Mouse (Mus musculus) stomach, embryonic 14.5 days (tissue): ENCODE measurements at regions not wholly inside any gene's neighbourhood (a gene's known extent, or its start where the extent isn't known, plus 50 kb on each side); places are given as distances from the start of the nearest gene placed in this dataset.

ENCODE experiments used
- ATAC-seq: fragments of 200-750 bp; cut with Nextera tagmentation; 2 replicates; pipeline ENCODE4 v1.8.0; 2017; ENCODE audit warnings: low read depth, moderate TSS enrichment; ENCODE audit not compliant: insufficient number of reproducible peaks, insufficient read depth, low FRiP score
- H3K27ac ChIP-seq: fragments of 300-500 bp; sonication (generic); 2 replicates; pipeline ENCODE4 v1.5.1; 2014; ENCODE audit warnings: mild to moderate bottlenecking, low read length, moderate library complexity, mixed read lengths
- H3K27me3 ChIP-seq: fragments of 300-500 bp; sonication (generic); 2 replicates; pipeline ENCODE4 v1.6.1; 2014; ENCODE audit warnings: low read length, control low read depth, mixed read lengths; ENCODE audit not compliant: control insufficient read depth, insufficient read depth
- H3K36me3 ChIP-seq: fragments of 300-500 bp; sonication (generic); 2 replicates; pipeline ENCODE4 v1.6.1; 2014; ENCODE audit warnings: mild to moderate bottlenecking, control low read depth, low read length, moderate library complexity, mixed read lengths; ENCODE audit not compliant: control insufficient read depth, insufficient read depth
- H3K4me1 ChIP-seq: fragments of 300-500 bp; sonication (generic); 2 replicates; pipeline ENCODE4 v1.6.1; 2014; ENCODE audit warnings: low read length, control low read depth, mixed read lengths; ENCODE audit not compliant: control insufficient read depth, insufficient read depth
- H3K4me2 ChIP-seq: fragments of 300-500 bp; sonication (generic); replicated peaks from 2 replicates; pipeline ENCODE4 v1.6.1; 2014; ENCODE audit warnings: low read depth, low read length, control low read depth
- H3K4me3 ChIP-seq: fragments of 300-500 bp; sonication (generic); 2 replicates; pipeline ENCODE4 v1.5.1; 2014; ENCODE audit warnings: low read depth, low read length, control low read depth
- H3K9ac ChIP-seq: fragments of 300-500 bp; sonication (generic); replicated peaks from 2 replicates; pipeline ENCODE4 v1.6.1; 2014; ENCODE audit warnings: low read depth, mild to moderate bottlenecking, control low read depth, low read length, moderate library complexity, mixed read lengths
- H3K9me3 ChIP-seq: fragments of 300-500 bp; sonication (generic); 2 replicates; pipeline ENCODE4 v1.6.1; 2016; ENCODE audit warnings: low read depth, low read length, control low read depth; ENCODE audit not compliant: control insufficient read depth
- WGBS: fragments of 180-500 bp; shearing (Covaris S2); extraction: QIAGEN DNeasy Blood & Tissue Kit; methylation state at CpG from one replicate; pipeline ENCODE4 v1.1.7; 2014; 5-methylcytosine and 5-hydroxymethylcytosine counted together

- peaks cover under 1% of the 10 kb centered on the region; the same call in 1 of the 2 replicates for H3K4me1 ChIP-seq
- no peak overlapping the region for H3K27ac ChIP-seq
- WGBS: 83% methylated on average over 7 of the region's 7 CpGs
- H3K27me3 ChIP-seq: no peaks in the 10 kb centered on the region
- no peak overlapping the region for H3K4me2 ChIP-seq
- no peak overlapping the region for H3K9ac ChIP-seq
- no peaks in the 10 kb centered on the region for H3K9me3 ChIP-seq
- H3K4me3 ChIP-seq: no peak overlapping the region
- no peak for ATAC-seq
- no peaks in the 10 kb centered on the region for H3K36me3 ChIP-seq
Measured at GRCm38 (mm10) chr5:52249804-52250203, 59.5 kb upstream of the Dhx15 start.

GRCm38 (mm10) chr5:52243931-52244330, 53.6 kb upstream of the Dhx15 start:
- ATAC-seq: no peak
- Histone ChIP-seq H3K27ac (no peak overlapping the region), H3K4me1 (no peaks in the 10 kb centered on the region; the same call in 1 of the 2 replicates), H3K9ac (no peak overlapping the region), H3K36me3 (no peaks in the 10 kb centered on the region), H3K9me3 (no peaks in the 10 kb centered on the region), H3K27me3 (no peaks in the 10 kb centered on the region), H3K4me3 (no peak overlapping the region), H3K4me2 (no peak overlapping the region)
- 65% methylated on average over 4 of the region's 4 CpGs for WGBS

- 47% methylated on average over 2 of the region's 2 CpGs for WGBS
- no peak overlapping the region for H3K4me3 ChIP-seq
- H3K27me3 ChIP-seq: no peaks in the 10 kb centered on the region
- H3K4me2 ChIP-seq: no peak overlapping the region
- no peak overlapping the region for H3K27ac ChIP-seq
- no peak; the same call in 1 of the 2 replicates for ATAC-seq
- H3K9ac ChIP-seq: no peak overlapping the region
- peaks cover 4% of the 10 kb centered on the region; the same call in 1 of the 2 replicates for H3K4me1 ChIP-seq
- no peaks in the 10 kb centered on the region for H3K36me3 ChIP-seq
- no peaks in the 10 kb centered on the region for H3K9me3 ChIP-seq
Measured at GRCm38 (mm10) chr5:52242414-52242813, 52.1 kb upstream of the Dhx15 start.

GRCm38 (mm10) chr5:52240540-52240939, 50.2 kb upstream of the Dhx15 start:
- H3K9ac ChIP-seq: no peak overlapping the region
- H3K4me3 ChIP-seq: no peak overlapping the region
- H3K4me1 ChIP-seq: peaks cover 4% of the 10 kb centered on the region; the same call in 1 of the 2 replicates
- WGBS: 13% methylated on average over 2 of the region's 2 CpGs
- no peaks in the 10 kb centered on the region for H3K9me3 ChIP-seq
- no peaks in the 10 kb centered on the region for H3K36me3 ChIP-seq
- H3K27me3 ChIP-seq: no peaks in the 10 kb centered on the region
- H3K27ac ChIP-seq: no peak overlapping the region
- no peak overlapping the region for H3K4me2 ChIP-seq
- no peak for ATAC-seq
